Mouse (Mus musculus) erythroblast, adult 5-6 weeks (primary cell): ENCODE data around the gene Rhox2e. TPM values are rescaled to one million over a fixed set of nuclear protein-coding genes. Genes with fewer than 3 reads are reported as not detected.
"Not testable (repeated sequence)": the region's sequence is repeated elsewhere in the genome, so short reads cannot be mapped to it uniquely, and the experiment has no call there.

Source experiments
- ATAC-seq: replicated peaks from 2 replicates; pipeline ENCODE4 v1.8.0; 2016; ENCODE audit warnings: moderate number of reproducible peaks, mild to moderate bottlenecking, moderate TSS enrichment, inconsistent platforms; ENCODE audit not compliant: poor library complexity, low FRiP score, severe bottlenecking
- total RNA-seq, 2 experiments: library from RNA; stranded (forward) in 1 of 2; stranded (reverse) in 1 of 2; fragments of 150-400 nt in 1 of 2; fragments of 200-764, 138-1000 nt in 1 of 2; gene quantifications; 2 replicates each; pipeline versions ENCODE4 v1.2.3 to v1.2.4; 2015 to 2017; ENCODE audit warnings: low replicate concordance in 2 of 2

Rhox2e gene
- total RNA-seq (2015; ENCODE audit: low replicate concordance) (not detected in 2 replicates), total RNA-seq (2017; ENCODE audit: low replicate concordance) (not detected in 2 replicates)

DNA sequence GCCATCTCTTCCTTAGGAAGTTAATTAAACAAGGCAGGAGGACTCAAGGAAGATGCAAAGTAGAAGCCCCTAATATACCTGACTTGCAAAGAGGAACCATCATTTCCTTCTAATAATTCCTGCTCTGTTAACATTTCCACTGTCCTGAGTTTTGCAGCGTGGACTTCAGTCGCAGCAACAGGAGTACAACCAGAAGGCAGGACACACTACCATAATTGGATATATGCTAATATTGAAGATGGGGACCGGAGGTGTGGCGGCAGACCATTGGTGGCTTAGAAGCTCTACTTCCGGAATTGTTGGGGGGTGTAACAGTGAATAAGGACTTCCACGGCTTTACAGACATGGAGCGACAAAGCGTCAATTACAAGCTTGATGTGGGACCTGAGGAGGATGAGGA, at the start of gene Rhox2e:
Rhox2e (plus strand) TSS at position 301 of the 400 bp plus-strand sequence.
- not testable (repeated sequence) for ATAC-seq

- ATAC-seq, result not testable (repeated sequence)
These were observed 16.2 kb upstream of the Rhox2e start, which contains the start of gene Rhox4d for GRCm38 (mm10) chrX:37514059-37514458. Gene Rhox4d, plus strand, starts transcription at chrX:37514359.

DNA sequence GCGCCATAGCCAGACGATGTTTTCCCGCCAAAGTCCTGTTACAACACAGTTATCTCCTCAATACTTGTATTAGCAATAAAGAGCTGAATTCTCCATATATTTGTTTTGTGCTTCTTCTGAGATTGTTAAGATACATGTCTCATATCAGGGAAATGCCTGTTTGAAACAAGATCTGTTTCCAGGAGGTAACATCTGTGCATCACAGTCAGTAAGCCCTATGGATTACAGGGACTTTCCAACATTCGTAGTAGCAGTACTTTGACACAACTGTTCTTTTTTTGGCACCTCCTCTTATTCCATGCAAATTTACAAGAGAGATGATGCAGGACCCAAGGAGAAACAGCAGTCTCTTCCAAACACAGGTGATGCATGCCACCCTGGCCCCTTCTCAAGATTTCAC, 11.5 kb downstream of the Rhox2e start, which contains the start of gene Rhox3e:
Rhox3e (plus strand) TSS at position 301 of the 400 bp plus-strand sequence.
- not testable (repeated sequence) for ATAC-seq

DNA sequence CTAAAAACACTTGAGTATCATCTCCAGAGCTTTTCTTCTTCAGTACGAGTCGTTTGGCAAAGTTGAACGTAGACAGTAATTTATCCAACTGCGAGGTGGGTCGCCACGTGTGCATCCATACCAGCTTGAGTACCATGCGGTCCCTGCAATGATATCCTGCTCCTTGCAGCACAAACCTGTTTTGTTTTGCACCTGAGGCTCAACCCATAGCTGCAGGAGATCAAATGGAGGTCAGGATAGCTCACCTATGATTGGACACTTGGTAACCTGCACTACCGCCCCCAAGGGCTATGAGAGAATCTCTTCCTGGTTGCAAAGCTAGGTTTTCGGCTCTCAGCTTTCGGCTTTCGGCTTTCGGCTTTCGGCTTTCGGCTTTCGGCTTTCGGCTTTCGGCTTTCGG, 26.9 kb downstream of the Rhox2e start, which contains the start of gene Rhox4e:
Rhox4e (plus strand) TSS at position 301 of the 400 bp plus-strand sequence.
- ATAC-seq, result not testable (repeated sequence)

DNA sequence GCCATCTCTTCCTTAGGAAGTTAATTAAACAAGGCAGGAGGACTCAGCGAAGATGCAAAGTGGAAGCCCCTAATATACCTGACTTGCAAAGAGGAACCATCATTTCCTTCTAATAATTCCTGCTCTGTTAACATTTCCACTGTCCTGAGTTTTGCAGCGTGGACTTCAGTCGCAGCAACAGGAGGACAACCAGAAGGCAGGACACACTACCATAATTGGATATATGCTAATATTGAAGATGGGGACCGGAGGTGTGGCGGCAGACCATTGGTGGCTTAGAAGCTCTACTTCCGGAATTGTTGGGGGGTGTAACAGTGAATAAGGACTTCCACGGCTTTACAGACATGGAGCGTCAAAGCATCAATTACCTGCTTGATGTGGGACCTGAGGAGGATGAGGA, 40.9 kb downstream of the Rhox2e start, which contains the start of gene Rhox2f:
Rhox2f (plus strand) TSS at position 301 of the 400 bp plus-strand sequence.
- ATAC-seq, result not testable (repeated sequence)

GRCm38 (mm10) chrX:37572638-37573037, 42.4 kb downstream of the Rhox2e start:
- ATAC-seq, result not testable (repeated sequence)

DNA sequence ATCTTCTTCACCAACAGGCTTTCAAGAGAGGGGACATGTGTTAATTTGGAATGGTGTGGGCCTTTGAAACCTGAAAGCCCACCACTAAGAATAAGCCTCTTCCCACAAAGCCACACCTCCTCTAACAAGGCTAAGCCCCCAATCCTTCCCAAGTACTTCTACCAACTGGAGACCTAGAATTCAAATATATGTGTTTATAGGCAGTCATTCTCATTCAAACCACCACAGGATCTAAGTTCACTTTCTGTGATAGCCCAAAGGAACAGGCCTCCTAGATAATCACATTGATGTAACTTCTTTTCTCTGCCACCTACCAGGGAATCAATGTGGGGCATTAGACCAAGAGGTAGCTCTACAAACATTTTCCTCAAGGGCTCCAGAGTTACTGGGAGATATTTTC, 50.4 kb downstream of the Rhox2e start, which contains the start of gene Rhox3f:
Rhox3f (plus strand) TSS at position 301 of the 400 bp plus-strand sequence.
- ATAC-seq, result not testable (repeated sequence)

Other genes starting within 250 kb of the Rhox2e start
- not detected in 2 replicates for gene Rhox3a2, start 150.4 kb upstream of the Rhox2e start, total RNA-seq (2015; ENCODE audit: low replicate concordance)
- not detected in 2 replicates for gene Rhox3a2, start 150.4 kb upstream of the Rhox2e start, total RNA-seq (2017; ENCODE audit: low replicate concordance)
- gene Rhox4a2, start 139.6 kb upstream of the Rhox2e start, total RNA-seq (2015; ENCODE audit: low replicate concordance), result not detected in 2 replicates
- not detected in 2 replicates for gene Rhox4a2, start 139.6 kb upstream of the Rhox2e start, total RNA-seq (2017; ENCODE audit: low replicate concordance)
- gene Rhox2b, start 118.4 kb upstream of the Rhox2e start, total RNA-seq (2015; ENCODE audit: low replicate concordance), result not detected in 2 replicates
- gene Rhox2b, start 118.4 kb upstream of the Rhox2e start, total RNA-seq (2017; ENCODE audit: low replicate concordance), result not detected in 2 replicates
- gene Rhox4b, start 98.0 kb upstream of the Rhox2e start, total RNA-seq (2015; ENCODE audit: low replicate concordance), result not detected in 2 replicates
- not detected in 2 replicates for gene Rhox4b, start 98.0 kb upstream of the Rhox2e start, total RNA-seq (2017; ENCODE audit: low replicate concordance)
- not detected in 2 replicates for gene Rhox2c, start 76.8 kb upstream of the Rhox2e start, total RNA-seq (2015; ENCODE audit: low replicate concordance)
- gene Rhox2c, start 76.8 kb upstream of the Rhox2e start, total RNA-seq (2017; ENCODE audit: low replicate concordance), result not detected in 2 replicates
- gene Rhox3c, start 71.9 kb upstream of the Rhox2e start, total RNA-seq (2015; ENCODE audit: low replicate concordance), result not detected in 2 replicates
- not detected in 2 replicates for gene Rhox3c, start 71.9 kb upstream of the Rhox2e start, total RNA-seq (2017; ENCODE audit: low replicate concordance)
- not detected in 2 replicates for gene Rhox4c, start 50.1 kb upstream of the Rhox2e start, total RNA-seq (2015; ENCODE audit: low replicate concordance)
- gene Rhox4c, start 50.1 kb upstream of the Rhox2e start, total RNA-seq (2017; ENCODE audit: low replicate concordance), result not detected in 2 replicates
- not detected in 2 replicates for gene Rhox2d, start 37.0 kb upstream of the Rhox2e start, total RNA-seq (2015; ENCODE audit: low replicate concordance)
- not detected in 2 replicates for gene Rhox2d, start 37.0 kb upstream of the Rhox2e start, total RNA-seq (2017; ENCODE audit: low replicate concordance)
- not detected in 2 replicates for gene Rhox4d, start 16.1 kb upstream of the Rhox2e start, total RNA-seq (2015; ENCODE audit: low replicate concordance)
- not detected in 2 replicates for gene Rhox4d, start 16.1 kb upstream of the Rhox2e start, total RNA-seq (2017; ENCODE audit: low replicate concordance)
- not detected in 2 replicates for gene Rhox3e, start 11.6 kb downstream of the Rhox2e start, total RNA-seq (2015; ENCODE audit: low replicate concordance)
- gene Rhox3e, start 11.6 kb downstream of the Rhox2e start, total RNA-seq (2017; ENCODE audit: low replicate concordance), result not detected in 2 replicates
- gene Rhox4e, start 27.0 kb downstream of the Rhox2e start, total RNA-seq (2015; ENCODE audit: low replicate concordance), result not detected in 2 replicates
- not detected in 2 replicates for gene Rhox4e, start 27.0 kb downstream of the Rhox2e start, total RNA-seq (2017; ENCODE audit: low replicate concordance)
- not detected in 2 replicates for gene Rhox2f, start 41.0 kb downstream of the Rhox2e start, total RNA-seq (2015; ENCODE audit: low replicate concordance)
- not detected in 2 replicates for gene Rhox2f, start 41.0 kb downstream of the Rhox2e start, total RNA-seq (2017; ENCODE audit: low replicate concordance)
- gene Rhox3f, start 50.5 kb downstream of the Rhox2e start, total RNA-seq (2015; ENCODE audit: low replicate concordance), result not detected in 2 replicates
- gene Rhox3f, start 50.5 kb downstream of the Rhox2e start, total RNA-seq (2017; ENCODE audit: low replicate concordance), result not detected in 2 replicates
- gene Rhox4f, start 77.3 kb downstream of the Rhox2e start, total RNA-seq (2015; ENCODE audit: low replicate concordance), result not detected in 2 replicates
- not detected in 2 replicates for gene Rhox4f, start 77.3 kb downstream of the Rhox2e start, total RNA-seq (2017; ENCODE audit: low replicate concordance)
- not detected in 2 replicates for gene Rhox3g, start 98.2 kb downstream of the Rhox2e start, total RNA-seq (2015; ENCODE audit: low replicate concordance)
- gene Rhox3g, start 98.2 kb downstream of the Rhox2e start, total RNA-seq (2017; ENCODE audit: low replicate concordance), result not detected in 2 replicates
- not detected in 2 replicates for gene Rhox2g, start 113.0 kb downstream of the Rhox2e start, total RNA-seq (2015; ENCODE audit: low replicate concordance)
- not detected in 2 replicates for gene Rhox2g, start 113.0 kb downstream of the Rhox2e start, total RNA-seq (2017; ENCODE audit: low replicate concordance)
- not detected in 2 replicates for gene Rhox4g, start 120.9 kb downstream of the Rhox2e start, total RNA-seq (2015; ENCODE audit: low replicate concordance)
- not detected in 2 replicates for gene Rhox4g, start 120.9 kb downstream of the Rhox2e start, total RNA-seq (2017; ENCODE audit: low replicate concordance)
- gene Rhox3h, start 138.3 kb downstream of the Rhox2e start, total RNA-seq (2015; ENCODE audit: low replicate concordance), result not detected in 2 replicates
- gene Rhox3h, start 138.3 kb downstream of the Rhox2e start, total RNA-seq (2017; ENCODE audit: low replicate concordance), result not detected in 2 replicates
- gene Rhox2h, start 142.8 kb downstream of the Rhox2e start, total RNA-seq (2015; ENCODE audit: low replicate concordance), result not detected in 2 replicates
- gene Rhox2h, start 142.8 kb downstream of the Rhox2e start, total RNA-seq (2017; ENCODE audit: low replicate concordance), result not detected in 2 replicates